Mouse (Mus musculus): ENCODE measurements around the gene Cep131. TPM values are rescaled to one million over a fixed set of nuclear protein-coding genes. Genes with fewer than 3 reads are reported as not detected.
A peak's percentile ranks its signal among the peaks of the same experiment; 100 is the strongest.

Gene Cep131
- polyA plus RNA-seq, 1 experiment from 2014 or later, result 16.0 TPM

GRCm38 (mm10) chr11:120042141-120042838 lies 44.3 kb downstream of the Cep131 start:
- H3K27ac ChIP-seq (ENCODE audit: low read depth, low read length), result peak overlapping the region; percentile 57
- no peak for ATAC-seq (replicated peaks; ENCODE audit: insufficient number of reproducible peaks, low FRiP score, low TSS enrichment)
- no peak overlapping the region for H3K4me3 ChIP-seq (ENCODE audit: low read depth, low read length)
- WGBS (ENCODE audit: insufficient replicate concordance), result 69% methylated on average over 7 of the region's 7 CpGs
- H3K4me2 ChIP-seq, result no peak overlapping the region
- no peaks in the 10 kb centered on the region for H3K9me3 ChIP-seq (replicated peaks; ENCODE audit: control insufficient read depth, low read length)
- H3K4me1 ChIP-seq (ENCODE audit: control insufficient read depth, insufficient read depth, low read length), result peaks cover 25% of the 10 kb centered on the region
- H3K36me3 ChIP-seq (ENCODE audit: control insufficient read depth, insufficient read depth, low read length), result no peaks in the 10 kb centered on the region
- H3K9ac ChIP-seq (ENCODE audit: low read depth, low read length), result no peak overlapping the region; the same call in 1 of the 2 replicates
- peaks cover 23% of the 10 kb centered on the region for H3K27me3 ChIP-seq (ENCODE audit: control insufficient read depth, insufficient read depth, low read length)

- H3K27me3 ChIP-seq (ENCODE audit: control insufficient read depth, insufficient read depth, low read length), result peaks cover 15% of the 10 kb centered on the region
- H3K36me3 ChIP-seq (ENCODE audit: control insufficient read depth, insufficient read depth, low read length), result no peaks in the 10 kb centered on the region
- H3K4me3 ChIP-seq (ENCODE audit: low read depth, low read length), result no peak overlapping the region
- H3K4me2 ChIP-seq, result peak overlapping the region; percentile 11; the same call in 1 of the 2 replicates
- peak overlapping the region; percentile 57 for H3K27ac ChIP-seq (ENCODE audit: low read depth, low read length)
- no peak overlapping the region; the same call in 1 of the 2 replicates for H3K9ac ChIP-seq (ENCODE audit: low read depth, low read length)
- 51% methylated on average over 13 of the region's 13 CpGs for WGBS (ENCODE audit: insufficient replicate concordance)
- no peaks in the 10 kb centered on the region for H3K9me3 ChIP-seq (replicated peaks; ENCODE audit: control insufficient read depth, low read length)
- peak; percentile 28 for ATAC-seq (replicated peaks; ENCODE audit: insufficient number of reproducible peaks, low FRiP score, low TSS enrichment)
- peaks cover 25% of the 10 kb centered on the region for H3K4me1 ChIP-seq (ENCODE audit: control insufficient read depth, insufficient read depth, low read length)
Observed at GRCm38 (mm10) chr11:120041191-120042123, 45.2 kb downstream of the Cep131 start.

DNA sequence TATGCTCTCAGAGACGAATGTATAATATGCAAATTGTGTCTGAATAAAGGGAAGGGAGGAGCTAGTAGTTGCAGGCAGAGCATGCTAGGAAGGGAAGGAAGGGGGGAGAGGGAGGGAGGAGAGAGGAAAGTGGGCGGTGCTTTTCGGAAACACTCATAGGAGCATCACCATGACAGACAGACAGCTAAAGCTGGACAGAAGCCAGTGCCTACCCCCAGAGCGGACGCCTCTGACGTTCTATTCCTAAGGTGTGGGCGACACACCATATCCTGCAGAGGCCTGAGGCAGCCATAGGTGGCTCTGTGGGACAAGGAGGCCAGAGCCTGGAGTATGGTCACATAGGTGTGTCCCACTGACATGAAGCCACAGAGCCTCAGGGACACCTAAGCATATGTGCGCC lies 46.2 kb downstream of the Cep131 start:
- peaks cover 5% of the 10 kb centered on the region; the same call in 1 of the 2 replicates for H3K27me3 ChIP-seq (ENCODE audit: control insufficient read depth, insufficient read depth, low read length)
- no peaks in the 10 kb centered on the region for H3K36me3 ChIP-seq (ENCODE audit: control insufficient read depth, insufficient read depth, low read length)
- 60% methylated on average over 8 of the region's 8 CpGs for WGBS (ENCODE audit: insufficient replicate concordance)
- H3K27ac ChIP-seq (ENCODE audit: low read depth, low read length), result no peak overlapping the region
- H3K9me3 ChIP-seq (replicated peaks; ENCODE audit: control insufficient read depth, low read length), result no peaks in the 10 kb centered on the region
- peaks cover 25% of the 10 kb centered on the region for H3K4me1 ChIP-seq (ENCODE audit: control insufficient read depth, insufficient read depth, low read length)
- H3K4me3 ChIP-seq (ENCODE audit: low read depth, low read length), result no peak overlapping the region
- no peak overlapping the region for H3K9ac ChIP-seq (ENCODE audit: low read depth, low read length)
- H3K4me2 ChIP-seq, result no peak overlapping the region
- ATAC-seq (replicated peaks; ENCODE audit: insufficient number of reproducible peaks, low FRiP score, low TSS enrichment), result no peak

GRCm38 (mm10) chr11:120039581-120039980 lies 47.0 kb downstream of the Cep131 start:
- Histone ChIP-seq H3K36me3 (ENCODE audit: control insufficient read depth, insufficient read depth, low read length) (no peaks in the 10 kb centered on the region), H3K27ac (ENCODE audit: low read depth, low read length) (peak overlapping the region; percentile 68), H3K9me3 (replicated peaks; ENCODE audit: control insufficient read depth, low read length) (no peaks in the 10 kb centered on the region), H3K27me3 (ENCODE audit: control insufficient read depth, insufficient read depth, low read length) (peaks cover 3% of the 10 kb centered on the region; the same call in 1 of the 2 replicates), H3K9ac (ENCODE audit: low read depth, low read length) (peak overlapping the region; percentile 46; the same call in 1 of the 2 replicates), H3K4me1 (ENCODE audit: control insufficient read depth, insufficient read depth, low read length) (peaks cover 25% of the 10 kb centered on the region), H3K4me3 (ENCODE audit: low read depth, low read length) (no peak overlapping the region), H3K4me2 (no peak overlapping the region)
- no peak for ATAC-seq (replicated peaks; ENCODE audit: insufficient number of reproducible peaks, low FRiP score, low TSS enrichment)
- 22% methylated on average over 4 of the region's 4 CpGs for WGBS (ENCODE audit: insufficient replicate concordance)

- no peak for ATAC-seq (replicated peaks; ENCODE audit: insufficient number of reproducible peaks, low FRiP score, low TSS enrichment)
- Histone ChIP-seq H3K36me3 (ENCODE audit: control insufficient read depth, insufficient read depth, low read length) (no peaks in the 10 kb centered on the region), H3K4me3 (ENCODE audit: low read depth, low read length) (no peak overlapping the region), H3K27ac (ENCODE audit: low read depth, low read length) (no peak overlapping the region), H3K4me1 (ENCODE audit: control insufficient read depth, insufficient read depth, low read length) (peaks cover 8% of the 10 kb centered on the region), H3K4me2 (no peak overlapping the region), H3K27me3 (ENCODE audit: control insufficient read depth, insufficient read depth, low read length) (no peaks in the 10 kb centered on the region), H3K9ac (ENCODE audit: low read depth, low read length) (no peak overlapping the region), H3K9me3 (replicated peaks; ENCODE audit: control insufficient read depth, low read length) (no peaks in the 10 kb centered on the region)
- WGBS (ENCODE audit: insufficient replicate concordance), result 61% methylated on average over 5 of the region's 5 CpGs
Observed at GRCm38 (mm10) chr11:120034762-120035161, 51.9 kb downstream of the Cep131 start.

GRCm38 (mm10) chr11:120034306-120034705 lies 52.3 kb downstream of the Cep131 start:
- ATAC-seq (replicated peaks; ENCODE audit: insufficient number of reproducible peaks, low FRiP score, low TSS enrichment), result no peak
- 32% methylated on average over 3 of the region's 3 CpGs for WGBS (ENCODE audit: insufficient replicate concordance)
- Histone ChIP-seq H3K4me3 (ENCODE audit: low read depth, low read length) (no peak overlapping the region), H3K9ac (ENCODE audit: low read depth, low read length) (no peak overlapping the region), H3K27ac (ENCODE audit: low read depth, low read length) (no peak overlapping the region), H3K27me3 (ENCODE audit: control insufficient read depth, insufficient read depth, low read length) (no peaks in the 10 kb centered on the region), H3K4me2 (no peak overlapping the region), H3K9me3 (replicated peaks; ENCODE audit: control insufficient read depth, low read length) (no peaks in the 10 kb centered on the region), H3K4me1 (ENCODE audit: control insufficient read depth, insufficient read depth, low read length) (peaks cover 8% of the 10 kb centered on the region), H3K36me3 (ENCODE audit: control insufficient read depth, insufficient read depth, low read length) (no peaks in the 10 kb centered on the region)

DNA sequence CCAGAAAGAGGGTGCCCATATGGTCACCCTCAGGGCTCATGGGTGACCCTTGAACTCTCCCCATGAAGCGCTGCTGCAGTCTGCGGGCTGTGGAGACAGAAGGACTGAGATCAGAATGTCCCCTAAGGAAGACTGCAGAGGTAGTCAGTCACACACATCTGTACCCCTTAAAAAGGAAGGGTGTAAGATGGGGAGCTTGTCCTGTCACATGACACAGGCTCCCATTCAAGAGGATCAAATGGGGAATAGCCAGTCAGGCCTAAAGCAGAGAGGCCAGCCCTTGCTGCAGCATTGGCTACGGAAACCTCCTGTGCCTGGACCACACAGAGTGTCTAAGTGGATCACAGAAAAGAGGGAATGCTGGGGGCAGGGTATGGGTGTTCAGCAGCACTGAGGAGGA lies 53.2 kb downstream of the Cep131 start:
- Histone ChIP-seq H3K4me2 (no peak overlapping the region), H3K9me3 (replicated peaks; ENCODE audit: control insufficient read depth, low read length) (no peaks in the 10 kb centered on the region), H3K27ac (ENCODE audit: low read depth, low read length) (no peak overlapping the region), H3K27me3 (ENCODE audit: control insufficient read depth, insufficient read depth, low read length) (no peaks in the 10 kb centered on the region), H3K4me3 (ENCODE audit: low read depth, low read length) (no peak overlapping the region), H3K9ac (ENCODE audit: low read depth, low read length) (no peak overlapping the region), H3K36me3 (ENCODE audit: control insufficient read depth, insufficient read depth, low read length) (no peaks in the 10 kb centered on the region), H3K4me1 (ENCODE audit: control insufficient read depth, insufficient read depth, low read length) (0 out of 2 replicates have a peak, but pooled peaks cover 5% of the 10 kb centered on the region)
- 70% methylated on average over 3 of the region's 3 CpGs for WGBS (ENCODE audit: insufficient replicate concordance)
- ATAC-seq (replicated peaks; ENCODE audit: insufficient number of reproducible peaks, low FRiP score, low TSS enrichment), result no peak

DNA sequence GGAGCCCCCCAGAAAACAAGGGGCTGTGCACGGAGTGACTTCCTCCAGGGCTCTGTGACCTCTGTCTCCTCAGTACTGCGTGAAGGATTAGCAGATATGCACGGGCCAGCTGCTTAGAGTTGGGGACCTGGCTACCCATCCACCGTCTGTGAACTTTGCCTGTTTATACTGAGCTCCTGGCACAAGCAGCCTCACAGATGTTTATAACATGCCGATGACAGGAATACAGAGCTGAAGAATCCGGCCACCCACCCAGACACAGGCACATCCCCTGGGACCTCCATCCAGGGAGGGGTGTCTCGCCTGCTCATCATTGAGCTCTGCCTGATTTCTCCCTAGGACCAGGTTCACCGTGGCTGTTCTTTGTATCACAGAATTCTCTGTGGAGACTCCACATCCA lies 54.6 kb downstream of the Cep131 start:
- Histone ChIP-seq H3K27ac (ENCODE audit: low read depth, low read length) (no peak overlapping the region), H3K4me3 (ENCODE audit: low read depth, low read length) (no peak overlapping the region), H3K4me2 (no peak overlapping the region), H3K27me3 (ENCODE audit: control insufficient read depth, insufficient read depth, low read length) (no peaks in the 10 kb centered on the region), H3K36me3 (ENCODE audit: control insufficient read depth, insufficient read depth, low read length) (no peaks in the 10 kb centered on the region), H3K9me3 (replicated peaks; ENCODE audit: control insufficient read depth, low read length) (no peaks in the 10 kb centered on the region), H3K9ac (ENCODE audit: low read depth, low read length) (no peak overlapping the region), H3K4me1 (ENCODE audit: control insufficient read depth, insufficient read depth, low read length) (0 out of 2 replicates have a peak, but pooled peaks cover 5% of the 10 kb centered on the region)
- ATAC-seq (replicated peaks; ENCODE audit: insufficient number of reproducible peaks, low FRiP score, low TSS enrichment), result no peak
- 54% methylated on average over 8 of the region's 8 CpGs for WGBS (ENCODE audit: insufficient replicate concordance)
